Mouse (Mus musculus) hindbrain, postnatal 0 days (tissue): ENCODE results near the gene Slc25a26. TPM values are rescaled to one million over a fixed set of nuclear protein-coding genes. Genes with fewer than 3 reads are reported as not detected.

Source experiments
- ATAC-seq: fragments of 200-750 bp; cut with Nextera tagmentation; 2 replicates; pipeline ENCODE4 v1.8.0; 2017; ENCODE audit warnings: mild to moderate bottlenecking, moderate TSS enrichment, moderate library complexity
- DNase-seq: peaks from one replicate; pipeline ENCODE4 v3.0.0-alpha.2; 2015; ENCODE audit warnings: low spot score
- H3K27ac ChIP-seq: fragments of 300-500 bp; sonication (generic); 2 replicates; pipeline ENCODE4 v1.5.1; 2014; ENCODE audit warnings: mild to moderate bottlenecking
- H3K27me3 ChIP-seq: fragments of 300-500 bp; sonication (generic); 2 replicates; pipeline ENCODE4 v1.6.1; 2014; ENCODE audit warnings: low read length, mixed read lengths; ENCODE audit not compliant: insufficient read depth
- H3K36me3 ChIP-seq: fragments of 300-500 bp; sonication (generic); 2 replicates; pipeline ENCODE4 v1.6.1; 2014; ENCODE audit warnings: low read length, mixed read lengths; ENCODE audit not compliant: insufficient read depth
- H3K4me1 ChIP-seq: fragments of 300-500 bp; sonication (generic); 2 replicates; pipeline ENCODE4 v1.6.1; 2014; ENCODE audit warnings: antibody characterized with exemption, low read length, mixed read lengths; ENCODE audit not compliant: insufficient read depth
- H3K4me2 ChIP-seq: fragments of 300-500 bp; sonication (generic); 2 replicates; pipeline ENCODE4 v1.6.1; 2014; ENCODE audit warnings: low read depth, mild to moderate bottlenecking, low read length, moderate library complexity, mixed read lengths
- H3K4me3 ChIP-seq: fragments of 300-500 bp; sonication (generic); 2 replicates; pipeline ENCODE4 v1.5.1; 2014; ENCODE audit warnings: low read length
- H3K9ac ChIP-seq: fragments of 300-500 bp; sonication (generic); replicated peaks from 2 replicates; pipeline ENCODE4 v1.6.1; 2014; ENCODE audit warnings: mild to moderate bottlenecking, low read length, moderate library complexity, mixed read lengths
- H3K9me3 ChIP-seq: fragments of 300-500 bp; sonication (generic); 2 replicates; pipeline ENCODE4 v1.6.1; 2016; ENCODE audit warnings: low read length, mixed read lengths
- CTCF ChIP-seq: IDR thresholded peaks from 2 replicates; pipeline ENCODE4 v1.5.1; 2016; ENCODE audit warnings: antibody characterized with exemption, control low read depth, low read depth
- WGBS: fragments of 180-500 bp; shearing (Covaris S2); extraction: QIAGEN DNeasy Blood & Tissue Kit; methylation state at CpG from one replicate; pipeline ENCODE4 v1.1.7; 2014; 5-methylcytosine and 5-hydroxymethylcytosine counted together
- polyA plus RNA-seq: library from polyadenylated mRNA; unstranded; fragments of >200 nt; fragmentation: Nextera tagmentation; extraction: Ambion mirVana; gene quantifications from 2 replicates; pipeline ENCODE4 v1.2.1, GENCODE M21; 2015
- total RNA-seq: library from RNA; depleted of rRNA; stranded (reverse); fragments of >200 nt; gene quantifications from 2 replicates; pipeline ENCODE4 v1.2.3, GENCODE M21; 2014

Slc25a26 gene
- total and polyA plus RNA-seq, 2 experiments from 2014 or later, result 4.1 to 10.2 TPM

GRCm38 (mm10) chr6:94613235-94613895, 113.2 kb downstream of the Slc25a26 start:
- H3K9ac ChIP-seq, result no peak overlapping the region; the same call in 1 of the 2 replicates
- ATAC-seq (no peak; the same call in 1 of the 2 replicates), DNase-seq (no peak)
- H3K36me3 ChIP-seq, result peaks cover 65% of the 10 kb centered on the region
- H3K9me3 ChIP-seq, result no peaks in the 10 kb centered on the region
- H3K4me2 ChIP-seq, result no peak overlapping the region
- whole genome bisulfite sequencing, result 49% methylated on average over 6 of the region's 6 CpGs
- no peaks in the 10 kb centered on the region for H3K27me3 ChIP-seq
- no peak for TF ChIP-seq CTCF
- H3K27ac ChIP-seq, result 0 out of 2 replicates have a peak overlapping the region, but pooled peaks have one; percentile 26
- H3K4me3 ChIP-seq, result no peak overlapping the region
- H3K4me1 ChIP-seq, result no peaks in the 10 kb centered on the region

DNA sequence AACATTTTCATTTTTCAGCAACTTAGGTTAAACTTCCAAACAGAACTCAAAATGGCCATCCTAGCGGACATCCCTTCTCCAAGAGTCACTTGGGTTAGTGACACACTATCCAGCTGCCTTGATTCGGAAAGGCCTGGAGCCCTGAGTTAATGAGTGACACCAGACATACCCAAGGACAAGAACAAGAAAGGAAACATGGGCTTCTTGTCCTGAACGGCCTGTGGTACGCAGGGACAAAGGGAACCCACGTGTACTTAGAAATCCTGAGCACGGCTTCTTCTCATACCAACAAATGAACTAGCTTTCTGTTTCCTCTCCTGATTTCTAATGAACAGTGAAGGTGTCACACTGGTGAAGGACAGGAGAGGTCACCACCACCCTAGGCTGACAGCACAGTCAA, 114.2 kb downstream of the Slc25a26 start:
- no peak overlapping the region for H3K9ac ChIP-seq
- H3K4me1 ChIP-seq, result no peaks in the 10 kb centered on the region
- H3K36me3 ChIP-seq, result peaks cover 56% of the 10 kb centered on the region
- no peak for TF ChIP-seq CTCF
- no peak overlapping the region for H3K27ac ChIP-seq
- no peak overlapping the region for H3K4me2 ChIP-seq
- ATAC-seq, result no peak
- 83% methylated on average over 6 of the region's 6 CpGs for WGBS
- H3K4me3 ChIP-seq, result no peak overlapping the region
- no peaks in the 10 kb centered on the region for H3K27me3 ChIP-seq
- no peaks in the 10 kb centered on the region for H3K9me3 ChIP-seq
- DNase-seq, result no peak

DNA sequence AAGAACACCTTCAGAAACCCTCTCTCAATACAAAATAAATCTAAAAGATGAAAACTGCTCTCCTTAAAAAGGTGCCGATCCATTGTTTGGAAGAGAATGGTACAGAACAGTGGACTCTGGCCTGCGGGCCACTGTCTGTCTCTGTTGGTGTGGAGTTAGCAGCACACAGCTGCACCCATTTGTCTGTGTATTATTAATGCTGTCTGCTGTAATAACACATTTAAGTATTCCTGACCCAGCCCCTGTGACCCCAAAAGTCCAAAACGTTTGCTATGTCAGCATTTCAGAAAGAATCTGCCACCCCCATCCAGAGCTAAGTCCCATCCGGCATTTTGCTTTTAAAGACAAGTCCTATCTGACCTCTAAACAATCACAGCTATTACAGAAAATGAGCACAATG, 115.8 kb downstream of the Slc25a26 start:
- ATAC-seq (no peak), DNase-seq (no peak)
- 83% methylated on average over 4 of the region's 4 CpGs for WGBS
- Histone ChIP-seq H3K27me3 (no peaks in the 10 kb centered on the region), H3K4me2 (no peak overlapping the region), H3K36me3 (peaks cover 47% of the 10 kb centered on the region), H3K9ac (no peak overlapping the region), H3K4me3 (no peak overlapping the region), H3K27ac (no peak overlapping the region), H3K4me1 (no peaks in the 10 kb centered on the region), H3K9me3 (no peaks in the 10 kb centered on the region)
- TF ChIP-seq CTCF, result no peak

DNA sequence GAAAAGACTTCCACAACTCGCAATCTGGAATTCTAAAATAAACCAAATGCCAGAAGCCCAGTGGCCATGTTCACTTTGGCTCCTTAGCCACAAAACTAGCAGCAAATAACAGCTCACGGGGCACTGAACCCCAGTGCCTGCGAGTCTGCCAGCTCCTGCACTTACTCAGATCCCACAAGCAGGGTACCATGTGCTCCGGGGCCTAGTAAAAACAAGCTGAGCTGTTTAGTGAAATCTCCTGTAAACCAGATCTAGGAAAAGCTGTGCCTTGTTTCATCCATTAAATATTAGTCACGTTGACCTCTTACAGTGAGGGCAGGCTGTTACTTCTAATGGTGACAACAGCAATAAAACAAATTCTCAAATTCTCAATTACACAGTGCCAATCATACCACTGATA, 118.5 kb downstream of the Slc25a26 start:
- H3K27ac ChIP-seq, result peak overlapping the region; percentile 45; the same call in 1 of the 2 replicates
- no peak for ATAC-seq
- WGBS, result 73% methylated on average over 5 of the region's 5 CpGs

DNA sequence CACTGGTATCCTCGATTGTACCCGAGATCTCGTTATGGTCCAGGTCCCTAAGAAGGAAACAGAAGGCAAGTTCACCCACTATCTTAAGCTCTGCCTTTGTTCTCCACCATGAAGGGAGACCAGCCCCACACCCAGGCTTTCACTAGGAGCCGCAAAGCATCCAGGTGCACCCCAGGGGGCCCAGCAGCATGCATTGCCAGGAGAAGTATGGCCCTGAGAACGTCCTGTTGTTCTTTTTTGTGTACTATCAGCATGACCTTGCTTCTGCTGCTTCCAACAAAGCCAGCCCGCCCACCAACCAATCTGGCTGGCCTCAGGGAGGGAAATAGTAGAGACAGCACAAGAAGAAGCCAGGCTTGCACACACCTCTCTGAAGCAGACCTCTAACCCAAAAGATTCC, 120.2 kb downstream of the Slc25a26 start:
- no peak overlapping the region for H3K4me2 ChIP-seq
- no peaks in the 10 kb centered on the region for H3K27me3 ChIP-seq
- no peaks in the 10 kb centered on the region for H3K9me3 ChIP-seq
- H3K4me1 ChIP-seq, result no peaks in the 10 kb centered on the region
- H3K4me3 ChIP-seq, result no peak overlapping the region
- 72% methylated on average over 6 of the region's 6 CpGs for WGBS
- H3K27ac ChIP-seq, result peak overlapping the region; percentile 11; the same call in 1 of the 2 replicates
- TF ChIP-seq CTCF, result no peak
- ATAC-seq (no peak), DNase-seq (no peak)
- H3K9ac ChIP-seq, result no peak overlapping the region
- H3K36me3 ChIP-seq, result peaks cover 40% of the 10 kb centered on the region

More for the DNA sequence above, 118.5 kb downstream of the Slc25a26 start:
- H3K4me1 ChIP-seq, result no peaks in the 10 kb centered on the region
- TF ChIP-seq CTCF, result no peak
- H3K9ac ChIP-seq, result 0 out of 2 replicates have a peak overlapping the region, but pooled peaks have one; percentile 9
- no peaks in the 10 kb centered on the region for H3K9me3 ChIP-seq
- H3K4me2 ChIP-seq, result no peak overlapping the region
- DNase-seq, result no peak
- no peaks in the 10 kb centered on the region for H3K27me3 ChIP-seq
- H3K36me3 ChIP-seq, result peaks cover 42% of the 10 kb centered on the region
- H3K4me3 ChIP-seq, result no peak overlapping the region

DNA sequence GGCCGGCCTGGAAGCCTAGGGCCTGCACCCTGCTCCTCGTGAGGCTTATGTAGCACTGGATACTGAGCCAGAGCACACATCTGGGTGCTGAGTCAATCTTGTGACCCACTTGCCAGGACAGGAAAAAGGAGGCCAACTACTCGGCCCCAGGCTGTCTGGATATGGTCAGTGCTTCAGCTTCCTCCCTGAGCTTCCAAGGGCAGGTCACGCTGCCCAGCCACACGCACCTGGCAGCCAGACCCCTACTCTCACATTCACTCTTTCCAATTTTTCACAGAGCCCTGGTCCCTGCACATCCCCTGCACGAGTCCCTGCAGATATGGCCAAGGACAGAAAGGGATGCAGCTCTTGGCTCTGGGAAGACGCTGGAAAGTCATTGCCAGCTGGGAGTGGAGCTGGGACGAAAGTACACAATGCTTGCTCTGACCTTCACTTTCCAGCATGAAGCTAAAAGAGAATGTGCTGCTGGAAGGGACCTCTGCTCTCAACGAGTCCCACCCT, 120.7 kb downstream of the Slc25a26 start:
- no peak for ATAC-seq
- no peaks in the 10 kb centered on the region for H3K4me1 ChIP-seq
- H3K36me3 ChIP-seq, result peaks cover 40% of the 10 kb centered on the region
- 72% methylated on average over 9 of the region's 9 CpGs for WGBS
- DNase-seq, result no peak
- H3K4me3 ChIP-seq, result no peak overlapping the region
- peak overlapping the region; percentile 34; the same call in 1 of the 2 replicates for H3K27ac ChIP-seq
- H3K4me2 ChIP-seq, result no peak overlapping the region
- no peaks in the 10 kb centered on the region for H3K9me3 ChIP-seq
- no peak for TF ChIP-seq CTCF
- H3K27me3 ChIP-seq, result no peaks in the 10 kb centered on the region
- H3K9ac ChIP-seq, result no peak overlapping the region

DNA sequence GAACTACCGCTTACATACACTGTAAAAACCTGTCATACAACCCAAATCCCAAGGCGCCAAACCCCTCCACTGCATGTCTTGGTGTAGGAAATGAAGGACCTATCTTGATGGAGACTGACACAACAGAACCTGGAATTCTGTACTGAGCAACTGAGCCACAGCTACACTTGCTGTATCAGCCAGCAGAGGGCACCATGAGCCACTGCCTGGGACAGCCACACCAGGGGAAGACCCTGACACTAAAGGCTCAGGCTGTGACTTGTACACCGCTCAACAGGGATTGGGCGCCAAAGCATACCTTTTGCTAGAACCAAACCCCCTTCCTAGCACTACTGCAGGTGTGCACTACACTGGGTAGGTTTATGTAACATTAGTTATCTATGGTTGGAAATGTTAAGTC, 122.9 kb downstream of the Slc25a26 start:
- H3K4me2 ChIP-seq, result no peak overlapping the region
- no peaks in the 10 kb centered on the region for H3K27me3 ChIP-seq
- peak; percentile 92 for TF ChIP-seq CTCF
- no peak overlapping the region for H3K9ac ChIP-seq
- peaks cover 21% of the 10 kb centered on the region for H3K36me3 ChIP-seq
- H3K9me3 ChIP-seq, result no peaks in the 10 kb centered on the region
- H3K4me3 ChIP-seq, result no peak overlapping the region
- DNase-seq (peak; percentile 78), ATAC-seq (peak; percentile 49; the same call in 1 of the 2 replicates)
- WGBS, result 79% methylated on average over 4 of the region's 4 CpGs
- H3K4me1 ChIP-seq, result peaks cover under 1% of the 10 kb centered on the region; the same call in 1 of the 2 replicates
- H3K27ac ChIP-seq, result no peak overlapping the region
